8 mouse cellular contexts compared by ENCODE assay signal in the genomic region with DNA sequence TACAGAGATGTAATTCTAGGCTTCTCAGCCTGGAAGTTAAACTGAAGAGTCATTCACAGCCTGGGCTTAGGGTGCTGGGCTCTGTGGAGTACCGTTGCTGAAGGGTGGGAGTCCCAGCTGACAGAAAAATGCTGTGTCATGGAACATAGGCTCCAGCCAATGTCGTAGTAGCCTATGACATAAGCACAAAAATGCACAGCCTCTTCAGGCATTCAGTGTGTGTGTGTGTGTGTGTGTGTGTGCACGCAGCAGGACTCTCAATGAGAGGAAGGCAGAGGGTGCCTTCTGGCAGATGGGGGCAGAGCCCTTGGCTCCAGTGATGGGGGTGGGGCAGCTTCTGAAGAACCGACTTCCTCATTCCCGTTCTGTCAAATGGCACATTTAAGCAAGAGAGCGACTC.
DNase-seq lines count a peak whose midpoint lies in the region; ATAC-seq and TF ChIP-seq lines count a peak whose summit lies in the region.

No protein-coding gene starts in this region.

- H3K27me3 ChIP-seq in lung, embryonic 14.5 days (ENCODE audit: insufficient read depth, low read length): no peaks in the 10 kb centered on the region
- no peaks in the 10 kb centered on the region for H3K27me3 ChIP-seq in embryonic facial prominence, embryonic 14.5 days (replicated peaks; ENCODE audit: control insufficient read depth, insufficient read depth, low read length)
- peaks cover 10% of the 10 kb centered on the region; the same call in 1 of the 2 replicates for H3K27me3 ChIP-seq in limb, embryonic 13.5 days
- 0 out of 2 replicates have a peak, but pooled peaks cover 3% of the 10 kb centered on the region for H3K27me3 ChIP-seq in neural tube, embryonic 15.5 days (replicated peaks)

- no peak overlapping the region for H3K4me3 ChIP-seq in lung, embryonic 14.5 days (ENCODE audit: low read depth, low read length)
- H3K4me3 ChIP-seq in embryonic facial prominence, embryonic 14.5 days (ENCODE audit: low read depth, low read length): no peak overlapping the region
- H3K4me3 ChIP-seq in limb, embryonic 13.5 days: no peak overlapping the region
- no peak overlapping the region for H3K4me3 ChIP-seq in neural tube, embryonic 15.5 days (replicated peaks)

- 9% methylated on average over 6 of the region's 6 CpGs for WGBS in lung, embryonic 14.5 days
- WGBS in embryonic facial prominence, embryonic 14.5 days: 9% methylated on average over 6 of the region's 6 CpGs
- WGBS in limb, embryonic 13.5 days: 16% methylated on average over 6 of the region's 6 CpGs
- 9% methylated on average over 6 of the region's 6 CpGs for WGBS in neural tube, embryonic 15.5 days

- no peak overlapping the region for H3K4me2 ChIP-seq in lung, embryonic 14.5 days
- 0 out of 2 replicates have a peak overlapping the region, but pooled peaks have one; percentile 15 for H3K4me2 ChIP-seq in embryonic facial prominence, embryonic 14.5 days (ENCODE audit: low read depth, low read length)
- 0 out of 2 replicates have a peak overlapping the region, but pooled peaks have one; percentile 44 for H3K4me2 ChIP-seq in limb, embryonic 13.5 days (replicated peaks)
- peak overlapping the region; percentile 34 for H3K4me2 ChIP-seq in neural tube, embryonic 15.5 days

- H3K27ac ChIP-seq in lung, embryonic 14.5 days (ENCODE audit: low read depth): no peak overlapping the region
- H3K27ac ChIP-seq in embryonic facial prominence, embryonic 14.5 days (replicated peaks; ENCODE audit: low read depth, low read length): no peak overlapping the region
- no peak overlapping the region for H3K27ac ChIP-seq in limb, embryonic 13.5 days
- H3K27ac ChIP-seq in neural tube, embryonic 15.5 days (replicated peaks): no peak overlapping the region

- no peak overlapping the region for H3K9ac ChIP-seq in lung, embryonic 14.5 days
- no peak overlapping the region for H3K9ac ChIP-seq in embryonic facial prominence, embryonic 14.5 days (ENCODE audit: low read depth, low read length)
- no peak overlapping the region for H3K9ac ChIP-seq in limb, embryonic 13.5 days
- no peak overlapping the region for H3K9ac ChIP-seq in neural tube, embryonic 15.5 days (replicated peaks)

- peak; percentile 44 for DNase-seq in lung, embryonic 14.5 days
- no peak for DNase-seq in lung, postnatal 14 days
- peak; percentile 54 for DNase-seq in embryonic facial prominence, embryonic 14.5 days (ENCODE audit: low spot score)
- no peak for DNase-seq in spleen, postnatal 36 days (ENCODE audit: low spot score in 2 of 2)
- DNase-seq in cerebellum, adult 9-10 months: no peak
- no peak for DNase-seq in adrenal gland, adult (ENCODE audit: inconsistent age in 2 of 2, low spot score in 1 of 2)

- H3K9me3 ChIP-seq in lung, embryonic 14.5 days (ENCODE audit: low read depth, low read length): no peaks in the 10 kb centered on the region
- no peaks in the 10 kb centered on the region for H3K9me3 ChIP-seq in embryonic facial prominence, embryonic 14.5 days (ENCODE audit: control insufficient read depth, low read length)
- no peaks in the 10 kb centered on the region for H3K9me3 ChIP-seq in limb, embryonic 13.5 days
- no peaks in the 10 kb centered on the region for H3K9me3 ChIP-seq in neural tube, embryonic 15.5 days (replicated peaks)

- TF ChIP-seq CTCF in lung, embryonic 14.5 days (IDR thresholded peaks at IDR 0.05; ENCODE audit: low read depth): no peak

- ATAC-seq in lung, embryonic 14.5 days (ENCODE audit: insufficient read depth): peak; percentile 60
- peak; percentile 47; the same call in 1 of the 2 replicates for ATAC-seq in embryonic facial prominence, embryonic 14.5 days (ENCODE audit: low read depth)
- no peak for ATAC-seq in limb, embryonic 13.5 days (ENCODE audit: low FRiP score, low read depth)
- peak; percentile 35; the same call in 1 of the 2 replicates for ATAC-seq in neural tube, embryonic 15.5 days (ENCODE audit: low FRiP score)

- no peaks in the 10 kb centered on the region for H3K36me3 ChIP-seq in lung, embryonic 14.5 days (ENCODE audit: insufficient read depth)
- no peaks in the 10 kb centered on the region for H3K36me3 ChIP-seq in embryonic facial prominence, embryonic 14.5 days (ENCODE audit: control insufficient read depth, insufficient read depth, low read length)
- no peaks in the 10 kb centered on the region for H3K36me3 ChIP-seq in limb, embryonic 13.5 days
- H3K36me3 ChIP-seq in neural tube, embryonic 15.5 days: no peaks in the 10 kb centered on the region

- H3K4me1 ChIP-seq in lung, embryonic 14.5 days (ENCODE audit: insufficient read depth): no peaks in the 10 kb centered on the region
- peaks cover 13% of the 10 kb centered on the region; the same call in 1 of the 2 replicates for H3K4me1 ChIP-seq in embryonic facial prominence, embryonic 14.5 days (ENCODE audit: control insufficient read depth, insufficient read depth, low read length)
- H3K4me1 ChIP-seq in limb, embryonic 13.5 days: peaks cover 11% of the 10 kb centered on the region
- peaks cover 11% of the 10 kb centered on the region for H3K4me1 ChIP-seq in neural tube, embryonic 15.5 days

Comparison
In these comparisons a context has a peak if more than half of its experiments do, and no peak if none do; other contexts are left out.
1. DNase-seq: peak in lung, embryonic 14.5 days (single experiment) and embryonic facial prominence, embryonic 14.5 days (single experiment); none in lung, postnatal 14 days (single experiment), spleen, postnatal 36 days (0 of 2), cerebellum, adult 9-10 months (single experiment) and adrenal gland, adult (0 of 2).